Mouse (Mus musculus) heart, embryonic 12.5 days (tissue): Measurements from ENCODE around the gene Sash1. TPM values are rescaled to one million over a fixed set of nuclear protein-coding genes. Genes with fewer than 3 reads are reported as not detected.
A peak's percentile ranks its signal among the peaks of the same experiment; 100 is the strongest.

Experiments
- ATAC-seq: fragments of 200-750 bp; cut with Nextera tagmentation; 2 replicates; pipeline ENCODE4 v1.8.0; 2017; ENCODE audit warnings: moderate TSS enrichment, moderate library complexity; ENCODE audit not compliant: insufficient number of reproducible peaks, low FRiP score
- H3K27ac ChIP-seq: fragments of 300-500 bp; sonication (generic); 2 replicates; pipeline ENCODE4 v1.5.1; 2016; ENCODE audit warnings: mild to moderate bottlenecking, moderate library complexity; ENCODE audit not compliant: poor library complexity, severe bottlenecking
- H3K27me3 ChIP-seq: fragments of 300-500 bp; sonication (generic); replicated peaks from 2 replicates; pipeline ENCODE4 v1.6.1; 2016; ENCODE audit warnings: mild to moderate bottlenecking, moderate library complexity
- H3K36me3 ChIP-seq: fragments of 300-500 bp; sonication (generic); 2 replicates; pipeline ENCODE4 v1.6.1; 2016; ENCODE audit warnings: mild to moderate bottlenecking, moderate library complexity
- H3K4me1 ChIP-seq: fragments of 300-500 bp; sonication (generic); replicated peaks from 2 replicates; pipeline ENCODE4 v1.6.1; 2016; ENCODE audit warnings: mild to moderate bottlenecking
- H3K4me2 ChIP-seq: fragments of 300-500 bp; sonication (generic); 2 replicates; pipeline ENCODE4 v1.6.1; 2016; ENCODE audit warnings: mild to moderate bottlenecking, moderate library complexity
- H3K4me3 ChIP-seq: fragments of 300-500 bp; sonication (generic); 2 replicates; pipeline ENCODE4 v1.5.1; 2016; ENCODE audit warnings: mild to moderate bottlenecking
- H3K9ac ChIP-seq: fragments of 300-500 bp; sonication (generic); 2 replicates; pipeline ENCODE4 v1.6.1; 2016; ENCODE audit warnings: mild to moderate bottlenecking, moderate library complexity
- H3K9me3 ChIP-seq: fragments of 300-500 bp; sonication (generic); replicated peaks from 2 replicates; pipeline ENCODE4 v1.6.1; 2016; ENCODE audit warnings: mild to moderate bottlenecking, moderate library complexity
- WGBS: fragments of 180-500 bp; shearing (Covaris S2); methylation state at CpG from one replicate; pipeline ENCODE4 v1.1.7; 2016; 5-methylcytosine and 5-hydroxymethylcytosine counted together
- polyA plus RNA-seq: library from polyadenylated mRNA; unstranded; fragments of >200 nt; fragmentation: Nextera tagmentation; extraction: Ambion mirVana; gene quantifications from 2 replicates; pipeline ENCODE4 v1.2.1, GENCODE M21; 2016

The Sash1 gene
- polyA plus RNA-seq, 1 experiment from 2014 or later = 2.9 TPM

- WGBS = 81% methylated on average over 11 of the region's 11 CpGs
These were observed 129.1 kb downstream of the Sash1 start for GRCm38 (mm10) chr10:8756604-8757354.

GRCm38 (mm10) chr10:8753377-8753776 lies 132.5 kb downstream of the Sash1 start:
- no peak for ATAC-seq
- H3K4me3 ChIP-seq = no peak overlapping the region
- H3K9ac ChIP-seq = no peak overlapping the region
- 87% methylated on average over 3 of the region's 3 CpGs for WGBS
- H3K4me1 ChIP-seq = peaks cover 15% of the 10 kb centered on the region; the same call in 1 of the 2 replicates
- peaks cover 18% of the 10 kb centered on the region for H3K36me3 ChIP-seq
- H3K9me3 ChIP-seq = no peaks in the 10 kb centered on the region
- H3K27me3 ChIP-seq = no peaks in the 10 kb centered on the region
- no peak overlapping the region for H3K27ac ChIP-seq
- H3K4me2 ChIP-seq = no peak overlapping the region

More at GRCm38 (mm10) chr10:8756604-8757354, 129.1 kb downstream of the Sash1 start:
- Histone ChIP-seq H3K9me3 (no peaks in the 10 kb centered on the region), H3K4me2 (0 out of 2 replicates have a peak overlapping the region, but pooled peaks have one; percentile 11), H3K9ac (no peak overlapping the region), H3K4me1 (peaks cover 19% of the 10 kb centered on the region; the same call in 1 of the 2 replicates), H3K36me3 (peaks cover 10% of the 10 kb centered on the region), H3K27ac (peak overlapping the region; percentile 35; the same call in 1 of the 2 replicates), H3K4me3 (no peak overlapping the region), H3K27me3 (no peaks in the 10 kb centered on the region)
- ATAC-seq = no peak

- ATAC-seq = no peak
- no peak overlapping the region for H3K27ac ChIP-seq
- 87% methylated on average over 7 of the region's 7 CpGs for WGBS
These were observed 133.4 kb downstream of the Sash1 start for GRCm38 (mm10) chr10:8752436-8752835.

GRCm38 (mm10) chr10:8749537-8749936 lies 136.3 kb downstream of the Sash1 start:
- H3K9ac ChIP-seq = no peak overlapping the region
- no peak overlapping the region for H3K27ac ChIP-seq
- H3K36me3 ChIP-seq = peaks cover 31% of the 10 kb centered on the region
- no peaks in the 10 kb centered on the region for H3K27me3 ChIP-seq
- H3K4me1 ChIP-seq = peaks cover 7% of the 10 kb centered on the region; the same call in 1 of the 2 replicates
- H3K4me2 ChIP-seq = no peak overlapping the region
- no peaks in the 10 kb centered on the region for H3K9me3 ChIP-seq
- no peak for ATAC-seq
- 91% methylated on average over 11 of the region's 11 CpGs for WGBS
- H3K4me3 ChIP-seq = no peak overlapping the region

More at GRCm38 (mm10) chr10:8752436-8752835, 133.4 kb downstream of the Sash1 start:
- Histone ChIP-seq H3K4me2 (no peak overlapping the region), H3K4me1 (peaks cover 12% of the 10 kb centered on the region; the same call in 1 of the 2 replicates), H3K27me3 (no peaks in the 10 kb centered on the region), H3K9ac (no peak overlapping the region), H3K4me3 (no peak overlapping the region), H3K9me3 (no peaks in the 10 kb centered on the region), H3K36me3 (peaks cover 18% of the 10 kb centered on the region)

- no peak for ATAC-seq
- no peaks in the 10 kb centered on the region for H3K27me3 ChIP-seq
- no peak overlapping the region for H3K27ac ChIP-seq
- H3K36me3 ChIP-seq = peaks cover 33% of the 10 kb centered on the region
- no peaks in the 10 kb centered on the region for H3K9me3 ChIP-seq
- no peaks in the 10 kb centered on the region for H3K4me1 ChIP-seq
- H3K4me3 ChIP-seq = no peak overlapping the region
- no peak overlapping the region for H3K4me2 ChIP-seq
- 80% methylated on average over 21 of the region's 21 CpGs for WGBS
- no peak overlapping the region for H3K9ac ChIP-seq
These were observed 138.2 kb downstream of the Sash1 start for GRCm38 (mm10) chr10:8747450-8748212.

- peaks cover 6% of the 10 kb centered on the region for H3K4me1 ChIP-seq
- H3K36me3 ChIP-seq = peaks cover 39% of the 10 kb centered on the region
- no peak overlapping the region for H3K9ac ChIP-seq
- no peaks in the 10 kb centered on the region for H3K9me3 ChIP-seq
- no peaks in the 10 kb centered on the region for H3K27me3 ChIP-seq
- H3K27ac ChIP-seq = no peak overlapping the region
- no peak overlapping the region for H3K4me3 ChIP-seq
- 67% methylated on average over 14 of the region's 14 CpGs for WGBS
- no peak overlapping the region for H3K4me2 ChIP-seq
- no peak for ATAC-seq
These were observed 139.7 kb downstream of the Sash1 start for GRCm38 (mm10) chr10:8746082-8746696.

GRCm38 (mm10) chr10:8742872-8743271 lies 143.0 kb downstream of the Sash1 start:
- Histone ChIP-seq H3K9ac (no peak overlapping the region), H3K4me1 (peaks cover 17% of the 10 kb centered on the region), H3K27me3 (no peaks in the 10 kb centered on the region), H3K4me3 (no peak overlapping the region), H3K9me3 (no peaks in the 10 kb centered on the region), H3K36me3 (peaks cover 63% of the 10 kb centered on the region), H3K27ac (no peak overlapping the region), H3K4me2 (no peak overlapping the region)
- ATAC-seq = no peak
- WGBS = 41% methylated on average over 2 of the region's 2 CpGs

GRCm38 (mm10) chr10:8741505-8741904 lies 144.4 kb downstream of the Sash1 start:
- Histone ChIP-seq H3K4me3 (no peak overlapping the region), H3K9ac (no peak overlapping the region), H3K27me3 (no peaks in the 10 kb centered on the region), H3K4me2 (no peak overlapping the region), H3K4me1 (peaks cover 17% of the 10 kb centered on the region), H3K27ac (no peak overlapping the region), H3K9me3 (no peaks in the 10 kb centered on the region), H3K36me3 (peaks cover 69% of the 10 kb centered on the region)
- WGBS = 69% methylated on average over 9 of the region's 9 CpGs
- no peak for ATAC-seq

- no peaks in the 10 kb centered on the region for H3K9me3 ChIP-seq
- no peak overlapping the region for H3K4me3 ChIP-seq
- no peak overlapping the region for H3K9ac ChIP-seq
- 62% methylated on average over 5 of the region's 5 CpGs for WGBS
- peaks cover 66% of the 10 kb centered on the region for H3K36me3 ChIP-seq
- H3K4me1 ChIP-seq = peaks cover 17% of the 10 kb centered on the region
- no peak overlapping the region for H3K27ac ChIP-seq
- no peaks in the 10 kb centered on the region for H3K27me3 ChIP-seq
- ATAC-seq = peak; percentile 55; the same call in 1 of the 2 replicates
- no peak overlapping the region for H3K4me2 ChIP-seq
These were observed 145.1 kb downstream of the Sash1 start for GRCm38 (mm10) chr10:8740797-8741196.

- Histone ChIP-seq H3K4me1 (no peaks in the 10 kb centered on the region), H3K27me3 (no peaks in the 10 kb centered on the region), H3K4me3 (no peak overlapping the region), H3K9me3 (no peaks in the 10 kb centered on the region), H3K36me3 (peaks cover 74% of the 10 kb centered on the region), H3K9ac (no peak overlapping the region), H3K27ac (no peak overlapping the region), H3K4me2 (no peak overlapping the region)
- 88% methylated on average over 34 of the region's 34 CpGs for WGBS
- no peak for ATAC-seq
These were observed 156.2 kb downstream of the Sash1 start for GRCm38 (mm10) chr10:8729387-8730337.
